Mouse (Mus musculus) layer of hippocampus, adult 11-12 months (tissue): ENCODE measurements around the gene Nhp2.
A peak's percentile ranks its signal among the peaks of the same experiment; 100 is the strongest.
"Not testable (repeated sequence)": the region's sequence is repeated elsewhere in the genome, so short reads cannot be mapped to it uniquely, and the experiment has no call there.

Experiments
- DNase-seq: peaks from one replicate; pipeline ENCODE4 v3.0.0; 2022; ENCODE audit warnings: low spot score

The Nhp2 gene

GRCm38 (mm10) chr11:51606447-51607095 lies 13.0 kb upstream of the Nhp2 start, which contains the start of gene Hnrnpab:
TSS of gene Hnrnpab (minus strand) at chr11:51606847.
- DNase-seq: peak; percentile 99

GRCm38 (mm10) chr11:51607096-51607738 lies 12.3 kb upstream of the Nhp2 start:
- no peak for DNase-seq

- no peak for DNase-seq
Observed at GRCm38 (mm10) chr11:51609266-51609909, 10.1 kb upstream of the Nhp2 start.

- not testable (repeated sequence) for DNase-seq
Observed at GRCm38 (mm10) chr11:51609940-51610339, 9.6 kb upstream of the Nhp2 start.

GRCm38 (mm10) chr11:51614256-51614655 lies 5.3 kb upstream of the Nhp2 start:
- DNase-seq: no peak

- no peak for DNase-seq
Observed at GRCm38 (mm10) chr11:51615129-51615528, 4.4 kb upstream of the Nhp2 start.

GRCm38 (mm10) chr11:51615601-51616000 lies 3.9 kb upstream of the Nhp2 start:
- peak; percentile 42 for DNase-seq

GRCm38 (mm10) chr11:51616113-51616512 lies 3.4 kb upstream of the Nhp2 start:
- DNase-seq: not testable (repeated sequence)

GRCm38 (mm10) chr11:51617693-51618092 lies 1.8 kb upstream of the Nhp2 start:
- DNase-seq: peak; percentile 80

- no peak for DNase-seq
Observed at GRCm38 (mm10) chr11:51618894-51619408, 584 bp upstream of the Nhp2 start.

GRCm38 (mm10) chr11:51620084-51620483 lies 549 bp downstream of the Nhp2 start:
- DNase-seq: no peak

- no peak for DNase-seq
Observed at GRCm38 (mm10) chr11:51621776-51622175, 2.2 kb downstream of the Nhp2 start.

GRCm38 (mm10) chr11:51622971-51623491 lies 3.5 kb downstream of the Nhp2 start:
- peak; percentile 68 for DNase-seq

- no peak for DNase-seq
Observed at GRCm38 (mm10) chr11:51625187-51625820, 5.8 kb downstream of the Nhp2 start.

GRCm38 (mm10) chr11:51627425-51627824 lies 7.9 kb downstream of the Nhp2 start:
- peak; percentile 56 for DNase-seq

GRCm38 (mm10) chr11:51627907-51628306 lies 8.4 kb downstream of the Nhp2 start:
- peak; percentile 57 for DNase-seq

- DNase-seq: peak; percentile 61
Observed at GRCm38 (mm10) chr11:51629651-51630314, 10.2 kb downstream of the Nhp2 start.

GRCm38 (mm10) chr11:51632130-51632753 lies 12.7 kb downstream of the Nhp2 start:
- no peak for DNase-seq

- not testable (repeated sequence) for DNase-seq
Observed at GRCm38 (mm10) chr11:51633200-51633599, 13.7 kb downstream of the Nhp2 start.

- DNase-seq: no peak
Observed at GRCm38 (mm10) chr11:51633721-51634120, 14.2 kb downstream of the Nhp2 start.

- no peak for DNase-seq
Observed at GRCm38 (mm10) chr11:51635127-51635524, 15.6 kb downstream of the Nhp2 start.
